Mouse (Mus musculus): ENCODE results near the gene Ccnd1.

DNA sequence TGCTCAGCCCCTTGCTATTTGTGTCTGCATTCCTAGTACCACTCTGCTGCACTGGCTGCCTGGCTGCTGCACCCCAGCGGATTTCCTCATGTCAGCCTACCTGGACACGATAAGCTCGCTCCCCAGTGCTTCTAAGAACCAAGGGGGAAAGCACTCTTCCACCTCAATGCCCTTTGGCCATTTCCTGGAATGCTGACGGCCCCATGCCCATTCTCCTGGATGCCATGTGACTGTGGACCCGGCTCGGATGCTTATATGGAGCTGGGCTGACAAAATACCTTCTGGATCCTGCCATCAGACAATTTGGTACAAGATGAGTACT is 10.9 kb downstream of the Ccnd1 start:
- no peak for TF ChIP-seq CTCF (IDR thresholded peaks at IDR 0.05; ENCODE audit: extremely low read depth, insufficient read depth, low read length)
- TF ChIP-seq POLR2A (IDR thresholded peaks at IDR 0.05; ENCODE audit: extremely low read depth, insufficient read depth, low read length): no peak

Data from cortical plate, adult 2 months (tissue).